Mouse (Mus musculus) intestine, embryonic 16.5 days (tissue): ENCODE data around the gene Zmym6. TPM values are rescaled to one million over a fixed set of nuclear protein-coding genes. Genes with fewer than 3 reads are reported as not detected.

Experiments used
- ATAC-seq: fragments of 200-750 bp; cut with Nextera tagmentation; 2 replicates; pipeline ENCODE4 v1.8.0; 2017; ENCODE audit warnings: moderate TSS enrichment, moderate library complexity
- H3K27ac ChIP-seq: fragments of 300-500 bp; sonication (generic); 2 replicates; pipeline ENCODE4 v1.5.1; 2014; ENCODE audit warnings: mild to moderate bottlenecking, low read length
- H3K27me3 ChIP-seq: fragments of 300-500 bp; sonication (generic); replicated peaks from 2 replicates; pipeline ENCODE4 v1.6.1; 2014; ENCODE audit warnings: low read length, control low read depth, mixed read lengths; ENCODE audit not compliant: control insufficient read depth, insufficient read depth
- H3K36me3 ChIP-seq: fragments of 300-500 bp; sonication (generic); 2 replicates; pipeline ENCODE4 v1.6.1; 2014; ENCODE audit warnings: low read length, control low read depth; ENCODE audit not compliant: control insufficient read depth, insufficient read depth
- H3K4me1 ChIP-seq: fragments of 300-500 bp; sonication (generic); 2 replicates; pipeline ENCODE4 v1.6.1; 2014; ENCODE audit warnings: low read length, control low read depth, mixed read lengths; ENCODE audit not compliant: control insufficient read depth, insufficient read depth
- H3K4me2 ChIP-seq: fragments of 300-500 bp; sonication (generic); 2 replicates; pipeline ENCODE4 v1.6.1; 2014; ENCODE audit warnings: low read depth, low read length, control low read depth
- H3K4me3 ChIP-seq: fragments of 300-500 bp; sonication (generic); 2 replicates; pipeline ENCODE4 v1.5.1; 2014; ENCODE audit warnings: mild to moderate bottlenecking, low read length
- H3K9ac ChIP-seq: fragments of 300-500 bp; sonication (generic); 2 replicates; pipeline ENCODE4 v1.6.1; 2014; ENCODE audit warnings: low read depth, low read length
- H3K9me3 ChIP-seq: fragments of 300-500 bp; sonication (generic); 2 replicates; pipeline ENCODE4 v1.6.1; 2016; ENCODE audit warnings: low read length, control low read depth; ENCODE audit not compliant: control insufficient read depth
- WGBS: fragments of 180-500 bp; shearing (Covaris S2); extraction: QIAGEN DNeasy Blood & Tissue Kit; methylation state at CpG from one replicate; pipeline ENCODE4 v1.1.7; 2014; 5-methylcytosine and 5-hydroxymethylcytosine counted together
- polyA plus RNA-seq: library from polyadenylated mRNA; unstranded; fragments of >200 nt; fragmentation: Nextera tagmentation; extraction: Ambion mirVana; gene quantifications from 2 replicates; pipeline ENCODE4 v1.2.1, GENCODE M21; 2015

Gene Zmym6
- polyA plus RNA-seq, 1 experiment from 2014 or later, result 14.7 TPM

GRCm38 (mm10) chr4:127170866-127171265 is 93.7 kb downstream of the Zmym6 start:
- 57% methylated on average over 5 of the region's 5 CpGs for WGBS
- H3K4me2 ChIP-seq, result no peak overlapping the region
- peaks cover 31% of the 10 kb centered on the region for H3K27me3 ChIP-seq
- H3K9me3 ChIP-seq, result no peaks in the 10 kb centered on the region
- H3K4me1 ChIP-seq, result peaks cover 12% of the 10 kb centered on the region; the same call in 1 of the 2 replicates
- H3K36me3 ChIP-seq, result no peaks in the 10 kb centered on the region
- no peak overlapping the region for H3K27ac ChIP-seq
- no peak for ATAC-seq
- H3K9ac ChIP-seq, result no peak overlapping the region
- H3K4me3 ChIP-seq, result no peak overlapping the region

GRCm38 (mm10) chr4:127171341-127171905 is 94.2 kb downstream of the Zmym6 start:
- H3K36me3 ChIP-seq, result no peaks in the 10 kb centered on the region
- H3K27me3 ChIP-seq, result peaks cover 31% of the 10 kb centered on the region
- H3K4me3 ChIP-seq, result no peak overlapping the region
- no peak overlapping the region for H3K9ac ChIP-seq
- no peak for ATAC-seq
- no peak overlapping the region for H3K27ac ChIP-seq
- 55% methylated on average over 4 of the region's 4 CpGs for WGBS
- no peaks in the 10 kb centered on the region for H3K9me3 ChIP-seq
- H3K4me1 ChIP-seq, result peaks cover 12% of the 10 kb centered on the region; the same call in 1 of the 2 replicates
- H3K4me2 ChIP-seq, result no peak overlapping the region

GRCm38 (mm10) chr4:127172119-127172518 is 94.9 kb downstream of the Zmym6 start:
- Histone ChIP-seq H3K27me3 (peaks cover 31% of the 10 kb centered on the region), H3K9me3 (no peaks in the 10 kb centered on the region), H3K36me3 (no peaks in the 10 kb centered on the region), H3K9ac (no peak overlapping the region), H3K4me1 (peaks cover 12% of the 10 kb centered on the region; the same call in 1 of the 2 replicates), H3K4me3 (no peak overlapping the region), H3K27ac (no peak overlapping the region), H3K4me2 (no peak overlapping the region)
- no peak for ATAC-seq
- 20% methylated on average over 7 of the region's 7 CpGs for WGBS

DNA sequence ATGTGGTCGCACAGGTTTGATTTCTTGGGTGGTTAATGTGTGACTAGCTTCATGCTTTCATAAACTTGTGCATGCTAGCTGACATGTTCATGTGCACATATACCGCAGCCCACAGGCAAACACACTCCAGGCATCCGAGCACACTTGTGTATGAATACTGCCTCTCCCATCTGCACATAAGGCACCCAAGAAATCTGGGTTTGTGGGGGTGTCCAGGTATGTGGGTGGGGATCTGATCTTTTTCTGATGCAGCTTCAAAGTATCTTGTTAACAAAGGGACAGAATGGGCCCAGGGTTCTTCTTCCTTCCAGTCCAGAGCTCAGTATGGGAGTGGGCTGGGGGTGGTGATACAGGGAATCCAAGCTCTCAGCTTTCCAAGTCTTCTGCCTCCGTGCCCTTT is 95.4 kb downstream of the Zmym6 start:
- H3K9ac ChIP-seq, result no peak overlapping the region
- H3K4me1 ChIP-seq, result peaks cover 12% of the 10 kb centered on the region; the same call in 1 of the 2 replicates
- no peak overlapping the region for H3K4me3 ChIP-seq
- no peak overlapping the region for H3K27ac ChIP-seq
- WGBS, result 60% methylated on average over 4 of the region's 4 CpGs
- H3K27me3 ChIP-seq, result peaks cover 29% of the 10 kb centered on the region
- no peaks in the 10 kb centered on the region for H3K9me3 ChIP-seq
- ATAC-seq, result no peak
- H3K4me2 ChIP-seq, result no peak overlapping the region
- no peaks in the 10 kb centered on the region for H3K36me3 ChIP-seq

DNA sequence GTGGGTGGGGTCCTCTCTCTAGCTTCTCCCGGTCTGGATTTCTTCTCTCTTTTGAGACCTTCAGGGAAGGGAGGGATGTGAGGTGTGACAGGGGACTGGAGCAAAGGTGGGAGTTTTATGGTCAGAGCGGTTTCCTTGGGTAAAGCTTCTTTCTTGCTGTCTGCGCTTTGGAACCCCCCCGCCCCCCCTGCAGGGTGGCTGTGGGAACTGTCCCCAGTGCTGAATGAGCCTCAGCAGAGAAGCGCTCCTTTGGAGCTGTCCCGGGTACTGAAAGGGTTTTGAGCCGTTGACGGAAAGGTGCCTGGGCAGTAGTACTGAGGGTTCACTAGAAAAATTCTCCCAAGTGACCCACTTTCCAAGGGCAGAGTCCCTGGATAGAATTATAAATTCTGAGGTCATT is 96.3 kb downstream of the Zmym6 start:
- WGBS, result 3% methylated on average over 8 of the region's 8 CpGs

More for the DNA sequence above, 96.3 kb downstream of the Zmym6 start:
- H3K27ac ChIP-seq, result no peak overlapping the region
- H3K4me2 ChIP-seq, result no peak overlapping the region
- no peak for ATAC-seq
- H3K36me3 ChIP-seq, result no peaks in the 10 kb centered on the region
- H3K27me3 ChIP-seq, result peaks cover 21% of the 10 kb centered on the region
- H3K9ac ChIP-seq, result no peak overlapping the region
- H3K4me3 ChIP-seq, result no peak overlapping the region
- H3K4me1 ChIP-seq, result peaks cover 9% of the 10 kb centered on the region; the same call in 1 of the 2 replicates
- no peaks in the 10 kb centered on the region for H3K9me3 ChIP-seq

Other genes with a start within 250 kb of the Zmym6 start
- gene Zmym4, start 109.2 kb upstream of the Zmym6 start, polyA plus RNA-seq, result 10.1 and 10.7 TPM in 2 replicates
- gene Sfpq, start 56.1 kb upstream of the Zmym6 start, polyA plus RNA-seq, result 39.7 and 42.1 TPM in 2 replicates
- gene Zmym1, start 16.2 kb upstream of the Zmym6 start, polyA plus RNA-seq, result 9.5 and 10.8 TPM in 2 replicates
- 27.3 and 28.5 TPM in 2 replicates for gene Tmem35b, start 46.3 kb downstream of the Zmym6 start, polyA plus RNA-seq
- 0.50 and 0.75 TPM in 2 replicates for gene Dlgap3, start 91.8 kb downstream of the Zmym6 start, polyA plus RNA-seq
- gene Smim12, start 166.4 kb downstream of the Zmym6 start, polyA plus RNA-seq, result 56.1 and 63.3 TPM in 2 replicates
- gene Gja4, start 236.7 kb downstream of the Zmym6 start, polyA plus RNA-seq, result 17.2 and 17.9 TPM in 2 replicates